11 mouse cellular contexts compared by ENCODE assay signal in the genomic region with DNA sequence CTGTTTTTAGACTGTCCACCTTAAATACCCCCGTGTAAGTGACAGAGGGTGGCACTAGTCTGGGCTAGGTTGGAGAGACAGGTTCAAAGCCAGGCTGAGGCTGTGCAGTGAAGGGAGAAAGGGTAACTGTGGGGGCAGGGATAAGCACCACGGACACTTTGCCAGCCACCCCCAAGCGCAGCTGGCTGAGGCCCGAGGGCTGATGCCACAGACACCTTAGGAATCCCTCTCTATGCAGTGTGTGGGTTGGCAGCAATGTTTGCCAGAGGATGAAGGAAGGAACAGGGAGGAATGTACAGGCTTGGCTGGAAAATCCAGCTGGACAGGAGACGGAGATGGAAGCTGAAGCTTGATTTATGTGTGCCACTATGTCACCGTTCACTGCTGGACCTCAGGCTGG.
"Had no signal": no experiment of that assay in that cellular context is flagged by ENCODE, and none has a peak within 500 bp of the region (broad histone marks: within the 10 kb centered on the region; RNA-seq: fewer than 3 reads in every experiment).

No protein-coding gene starts in this region.

- ATAC-seq: intestine, postnatal 0 days; midbrain, embryonic 16.5 days had no signal

- H3K27me3 ChIP-seq: limb, embryonic 13.5 days; lung, embryonic 15.5 days; stomach, embryonic 15.5 days had no signal

- H3K4me1 ChIP-seq: lung, embryonic 15.5 days; stomach, embryonic 15.5 days had no signal

- H3K4me3 ChIP-seq: layer of hippocampus, adult 2 months; limb, embryonic 13.5 days; lung, embryonic 15.5 days; stomach, embryonic 15.5 days had no signal

- H3K9ac ChIP-seq: limb, embryonic 13.5 days; lung, embryonic 15.5 days; stomach, embryonic 15.5 days had no signal

- H3K36me3 ChIP-seq: limb, embryonic 13.5 days; lung, embryonic 15.5 days; stomach, embryonic 15.5 days had no signal

- DNase-seq: kidney, adult 8-10 months; right cerebral cortex, postnatal 14 days; thymus, adult 2 months; thymus, postnatal 25 days had no signal

- H3K27ac ChIP-seq: layer of hippocampus, adult 2 months; limb, embryonic 13.5 days; lung, embryonic 15.5 days; stomach, embryonic 15.5 days had no signal

- H3K4me2 ChIP-seq: limb, embryonic 13.5 days; liver, embryonic 11.5 days; lung, embryonic 15.5 days; stomach, embryonic 15.5 days had no signal

- H3K9me3 ChIP-seq: limb, embryonic 13.5 days; lung, embryonic 15.5 days; stomach, embryonic 15.5 days had no signal
